Mouse (Mus musculus) lung, postnatal 0 days (tissue): ENCODE results near the gene Gm9918. TPM values are rescaled to one million over a fixed set of nuclear protein-coding genes. Genes with fewer than 3 reads are reported as not detected.
A peak's percentile ranks its signal among the peaks of the same experiment; 100 is the strongest.

Experiments
- ATAC-seq: fragments of 200-750 bp; cut with Nextera tagmentation; 2 replicates; pipeline ENCODE4 v1.8.0; 2017; ENCODE audit warnings: moderate library complexity
- DNase-seq: peaks from one replicate; pipeline ENCODE4 v3.0.0-alpha.2; 2016; ENCODE audit warnings: low spot score
- H3K27ac ChIP-seq: fragments of 300-500 bp; sonication (generic); 2 replicates; pipeline ENCODE4 v1.5.1; 2014; ENCODE audit warnings: antibody characterized with exemption, mild to moderate bottlenecking, low read length, mixed read lengths
- H3K27me3 ChIP-seq: fragments of 300-500 bp; sonication (generic); replicated peaks from 2 replicates; pipeline ENCODE4 v1.6.1; 2014; ENCODE audit warnings: low read length, mixed read lengths; ENCODE audit not compliant: insufficient read depth
- H3K36me3 ChIP-seq: fragments of 300-500 bp; sonication (generic); 2 replicates; pipeline ENCODE4 v1.6.1; 2014; ENCODE audit warnings: low read length, mixed read lengths; ENCODE audit not compliant: insufficient read depth
- H3K4me1 ChIP-seq: fragments of 300-500 bp; sonication (generic); 2 replicates; pipeline ENCODE4 v1.6.1; 2014; ENCODE audit warnings: antibody characterized with exemption, low read depth, low read length, mixed read lengths; ENCODE audit not compliant: insufficient read depth
- H3K4me2 ChIP-seq: fragments of 300-500 bp; sonication (generic); replicated peaks from 2 replicates; pipeline ENCODE4 v1.6.1; 2014; ENCODE audit warnings: low read depth, mild to moderate bottlenecking, low read length, moderate library complexity, mixed read lengths
- H3K4me3 ChIP-seq: fragments of 300-500 bp; sonication (generic); 2 replicates; pipeline ENCODE4 v1.5.1; 2014; ENCODE audit warnings: low read depth, low read length
- H3K9ac ChIP-seq: fragments of 300-500 bp; sonication (generic); replicated peaks from 2 replicates; pipeline ENCODE4 v1.6.1; 2014; ENCODE audit warnings: low read depth, mild to moderate bottlenecking
- H3K9me3 ChIP-seq: fragments of 300-500 bp; sonication (generic); 2 replicates; pipeline ENCODE4 v1.6.1; 2016; ENCODE audit warnings: low read length, mixed read lengths
- CTCF ChIP-seq: IDR thresholded peaks from 2 replicates; pipeline ENCODE4 v1.5.1; 2016; ENCODE audit warnings: antibody characterized with exemption, mild to moderate bottlenecking
- EP300 ChIP-seq: IDR thresholded peaks from 2 replicates; pipeline ENCODE4 v1.6.1; 2016; ENCODE audit warnings: antibody characterized with exemption, mild to moderate bottlenecking, control low read depth
- WGBS: fragments of 180-500 bp; shearing (Covaris S2); extraction: QIAGEN DNeasy Blood & Tissue Kit; methylation state at CpG from one replicate; pipeline ENCODE4 v1.1.7; 2014; 5-methylcytosine and 5-hydroxymethylcytosine counted together
- polyA plus RNA-seq: library from polyadenylated mRNA; unstranded; fragments of >200 nt; fragmentation: Nextera tagmentation; extraction: Ambion mirVana; gene quantifications from 2 replicates; pipeline ENCODE4 v1.2.1, GENCODE M21; 2015

Gene Gm9918
- polyA plus RNA-seq, 1 experiment from 2014 or later: 0.13 TPM

DNA sequence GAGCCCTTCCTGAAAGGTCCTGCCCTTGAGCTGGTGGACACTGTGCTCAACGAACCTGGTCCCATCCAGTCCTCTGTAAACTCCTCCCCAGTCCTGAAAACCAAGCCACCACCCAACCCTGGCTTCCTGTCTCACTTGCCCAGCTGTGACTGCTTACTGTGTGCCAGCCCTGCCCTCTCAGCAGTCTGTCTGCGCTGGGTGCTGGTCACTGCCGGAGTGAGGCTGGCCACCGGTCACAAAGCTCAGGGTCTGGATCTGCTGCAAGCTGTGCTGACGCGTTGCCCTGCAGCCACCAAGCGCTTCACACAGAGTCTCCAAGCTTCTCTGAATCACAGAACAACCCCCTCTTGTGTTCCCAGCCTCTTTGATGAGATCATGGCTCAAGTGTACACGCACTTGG, 44.9 kb downstream of the Gm9918 start:
- Histone ChIP-seq H3K4me2 (no peak overlapping the region), H3K36me3 (no peaks in the 10 kb centered on the region; the same call in 1 of the 2 replicates), H3K27me3 (no peaks in the 10 kb centered on the region), H3K9me3 (no peaks in the 10 kb centered on the region), H3K4me1 (no peaks in the 10 kb centered on the region), H3K4me3 (no peak overlapping the region), H3K9ac (no peak overlapping the region), H3K27ac (no peak overlapping the region)
- no peak for TF ChIP-seq EP300
- no peak for TF ChIP-seq CTCF
- DNase-seq (peak; percentile 35), ATAC-seq (peak; percentile 17; the same call in 1 of the 2 replicates)
- 76% methylated on average over 8 of the region's 8 CpGs for WGBS

GRCm38 (mm10) chr15:102316263-102316662, 45.9 kb downstream of the Gm9918 start:
- no peaks in the 10 kb centered on the region for H3K27me3 ChIP-seq
- peak; percentile 82 for DNase-seq
- no peak overlapping the region for H3K4me2 ChIP-seq
- 88% methylated on average over 6 of the region's 6 CpGs for WGBS
- ATAC-seq: peak; percentile 49; the same call in 1 of the 2 replicates
- H3K4me1 ChIP-seq: no peaks in the 10 kb centered on the region
- TF ChIP-seq CTCF (peak; percentile 89), EP300 (no peak)
- H3K4me3 ChIP-seq: no peak overlapping the region
- H3K9me3 ChIP-seq: no peaks in the 10 kb centered on the region
- H3K36me3 ChIP-seq: no peaks in the 10 kb centered on the region; the same call in 1 of the 2 replicates
- H3K27ac ChIP-seq: no peak overlapping the region
- H3K9ac ChIP-seq: no peak overlapping the region

Other genes with a start within 250 kb of the Gm9918 start
- 235 and 248 TPM in 2 replicates for gene Krt18, start 242.4 kb upstream of the Gm9918 start, polyA plus RNA-seq
- 54.0 and 61.8 TPM in 2 replicates for gene Eif4b, start 196.8 kb upstream of the Gm9918 start, polyA plus RNA-seq
- gene Tns2, start 170.2 kb upstream of the Gm9918 start, polyA plus RNA-seq: 48.7 and 51.6 TPM in 2 replicates
- 20.4 and 22.2 TPM in 2 replicates for gene Spryd3, start 134.3 kb upstream of the Gm9918 start, polyA plus RNA-seq
- gene Igfbp6, start 126.2 kb upstream of the Gm9918 start, polyA plus RNA-seq: 109 and 123 TPM in 2 replicates
- gene Soat2, start 120.0 kb upstream of the Gm9918 start, polyA plus RNA-seq: 0.08 and 0.16 TPM in 2 replicates
- gene Zfp740, start 67.3 kb upstream of the Gm9918 start, polyA plus RNA-seq: 31.9 and 33.9 TPM in 2 replicates
- gene Csad, start 65.8 kb upstream of the Gm9918 start, polyA plus RNA-seq: 71.0 and 76.9 TPM in 2 replicates
- gene Itgb7, start 38.6 kb upstream of the Gm9918 start, polyA plus RNA-seq: 3.6 and 4.3 TPM in 2 replicates
- gene Rarg, start 13.0 kb upstream of the Gm9918 start, polyA plus RNA-seq: 35.8 and 40.2 TPM in 2 replicates
- gene Mfsd5, start 8.9 kb downstream of the Gm9918 start, polyA plus RNA-seq: 70.4 and 72.7 TPM in 2 replicates
- 0.99 and 1.4 TPM in 2 replicates for gene Espl1, start 25.7 kb downstream of the Gm9918 start, polyA plus RNA-seq
- 457 and 467 TPM in 2 replicates for gene Pfdn5, start 55.6 kb downstream of the Gm9918 start, polyA plus RNA-seq
- gene Myg1, start 61.1 kb downstream of the Gm9918 start, polyA plus RNA-seq: 46.1 and 48.3 TPM in 2 replicates
- 16.2 and 17.0 TPM in 2 replicates for gene Aaas, start 80.2 kb downstream of the Gm9918 start, polyA plus RNA-seq
- gene Sp7, start 96.6 kb downstream of the Gm9918 start, polyA plus RNA-seq: not detected in 2 replicates
- gene Sp1, start 135.6 kb downstream of the Gm9918 start, polyA plus RNA-seq: 7.3 and 8.6 TPM in 2 replicates
- 8.3 and 11.0 TPM in 2 replicates for gene Amhr2, start 174.8 kb downstream of the Gm9918 start, polyA plus RNA-seq
- 110 and 128 TPM in 2 replicates for gene Prr13, start 188.5 kb downstream of the Gm9918 start, polyA plus RNA-seq
- gene Pcbp2, start 200.0 kb downstream of the Gm9918 start, polyA plus RNA-seq: 154 and 157 TPM in 2 replicates
- 2.0 TPM in 1 of 2 replicates, not detected in the other for gene Gm10337, start 233.2 kb downstream of the Gm9918 start, polyA plus RNA-seq
- 4.2 and 4.9 TPM in 2 replicates for gene Map3k12, start 246.5 kb downstream of the Gm9918 start, polyA plus RNA-seq
- gene Tarbp2, start 247.6 kb downstream of the Gm9918 start, polyA plus RNA-seq: 35.2 and 42.8 TPM in 2 replicates